Mouse (Mus musculus): ENCODE measurements at regions not wholly inside any gene's neighbourhood (a gene's known extent, or its start where the extent isn't known, plus 50 kb on each side); places are given as distances from the start of the nearest gene placed in this dataset.

DNA sequence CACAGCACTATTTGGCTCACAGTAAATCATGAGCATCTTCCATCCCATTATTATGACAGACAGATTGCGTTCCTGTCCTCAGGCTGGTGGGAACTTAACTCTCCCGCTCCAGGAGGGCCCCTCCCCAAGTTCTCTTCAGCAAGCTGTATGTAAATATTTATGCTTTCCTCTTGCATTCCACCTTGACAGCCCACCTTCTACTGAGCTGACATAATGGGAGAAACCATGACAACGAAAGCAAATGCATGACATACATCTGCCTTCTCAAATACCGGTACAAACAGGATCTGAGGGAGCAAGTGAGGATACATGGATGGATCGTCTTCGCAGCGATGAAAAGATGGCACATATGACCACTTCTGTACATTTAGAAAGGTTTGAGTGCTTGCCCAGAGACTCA is 125.4 kb upstream of the Nr4a3 start:
- H3K4me1 ChIP-seq (replicated peaks; ENCODE audit: control insufficient read depth, insufficient read depth, low read length): no peaks in the 10 kb centered on the region
- H3K27me3 ChIP-seq (ENCODE audit: control insufficient read depth, insufficient read depth, low read length): no peaks in the 10 kb centered on the region
- TF ChIP-seq CTCF (IDR thresholded peaks at IDR 0.05; ENCODE audit: borderline replicate concordance, control insufficient read depth, extremely low read depth, insufficient read depth, low read length, poor library complexity) (no peak), POLR2A (IDR thresholded peaks at IDR 0.05; ENCODE audit: control insufficient read depth, extremely low read depth, insufficient read depth, low read length, poor library complexity) (no peak)
- no peak overlapping the region for H3K27ac ChIP-seq (ENCODE audit: control insufficient read depth, insufficient read depth, low read length)
- WGBS: 94% methylated on average over 7 of the region's 7 CpGs
- no peaks in the 10 kb centered on the region for H3K36me3 ChIP-seq (ENCODE audit: control insufficient read depth, insufficient read depth, low read length)
- no peak for DNase-seq
- no peak overlapping the region for H3K4me3 ChIP-seq (ENCODE audit: control insufficient read depth, insufficient read depth, low read length)

DNA sequence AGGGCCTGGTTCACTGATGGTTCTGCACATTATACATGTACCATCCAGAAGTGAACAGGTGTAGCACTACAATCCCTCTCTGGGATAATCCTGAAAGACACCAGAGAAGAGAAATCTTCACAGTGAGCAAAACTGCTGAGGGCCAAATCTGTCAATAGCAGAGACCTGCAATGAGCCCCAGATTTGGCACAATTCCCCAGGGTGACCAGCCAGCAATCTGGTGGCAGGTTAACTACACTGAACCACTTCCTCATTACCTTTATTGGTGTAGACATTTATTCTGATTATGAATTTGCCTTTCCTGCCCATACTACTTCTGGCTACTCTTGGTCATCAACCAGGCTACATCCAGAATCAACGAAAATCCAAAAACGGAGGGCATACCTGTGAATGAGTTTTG is 113.5 kb upstream of the Nr4a3 start:
- no peak for DNase-seq
- Histone ChIP-seq H3K36me3 (ENCODE audit: control insufficient read depth, insufficient read depth, low read length) (no peaks in the 10 kb centered on the region), H3K27me3 (ENCODE audit: control insufficient read depth, insufficient read depth, low read length) (no peaks in the 10 kb centered on the region), H3K4me1 (replicated peaks; ENCODE audit: control insufficient read depth, insufficient read depth, low read length) (no peaks in the 10 kb centered on the region), H3K27ac (ENCODE audit: control insufficient read depth, insufficient read depth, low read length) (no peak overlapping the region), H3K4me3 (ENCODE audit: control insufficient read depth, insufficient read depth, low read length) (no peak overlapping the region)
- 95% methylated on average over 2 of the region's 2 CpGs for WGBS
- TF ChIP-seq POLR2A (IDR thresholded peaks at IDR 0.05; ENCODE audit: control insufficient read depth, extremely low read depth, insufficient read depth, low read length, poor library complexity) (no peak), CTCF (IDR thresholded peaks at IDR 0.05; ENCODE audit: borderline replicate concordance, control insufficient read depth, extremely low read depth, insufficient read depth, low read length, poor library complexity) (no peak)

DNA sequence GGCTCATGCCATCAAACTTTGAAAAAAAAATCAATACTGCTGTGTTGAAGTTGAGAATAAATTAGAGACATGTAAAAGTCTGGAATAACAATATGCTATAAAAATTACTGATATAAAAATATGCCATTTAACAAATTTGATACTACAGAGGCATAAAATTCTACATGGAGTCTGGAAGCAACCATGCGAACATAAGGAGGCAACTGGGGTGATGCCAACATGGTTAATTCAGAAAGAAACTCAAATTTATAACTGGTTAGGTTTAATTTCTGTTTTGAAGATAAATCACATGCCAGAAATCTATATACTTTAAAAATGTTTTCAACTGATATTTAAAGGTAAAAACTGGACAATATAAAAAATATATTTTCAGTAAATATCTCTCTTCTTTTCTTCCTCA is 111.4 kb upstream of the Nr4a3 start:
- 96% methylated on average over 1 of the region's 1 CpGs for WGBS
- no peaks in the 10 kb centered on the region for H3K27me3 ChIP-seq (ENCODE audit: control insufficient read depth, insufficient read depth, low read length)
- TF ChIP-seq POLR2A (IDR thresholded peaks at IDR 0.05; ENCODE audit: control insufficient read depth, extremely low read depth, insufficient read depth, low read length, poor library complexity) (no peak), CTCF (IDR thresholded peaks at IDR 0.05; ENCODE audit: borderline replicate concordance, control insufficient read depth, extremely low read depth, insufficient read depth, low read length, poor library complexity) (no peak)
- no peak overlapping the region for H3K27ac ChIP-seq (ENCODE audit: control insufficient read depth, insufficient read depth, low read length)
- H3K4me1 ChIP-seq (replicated peaks; ENCODE audit: control insufficient read depth, insufficient read depth, low read length): no peaks in the 10 kb centered on the region
- H3K36me3 ChIP-seq (ENCODE audit: control insufficient read depth, insufficient read depth, low read length): no peaks in the 10 kb centered on the region
- H3K4me3 ChIP-seq (ENCODE audit: control insufficient read depth, insufficient read depth, low read length): no peak overlapping the region
- no peak for DNase-seq

DNA sequence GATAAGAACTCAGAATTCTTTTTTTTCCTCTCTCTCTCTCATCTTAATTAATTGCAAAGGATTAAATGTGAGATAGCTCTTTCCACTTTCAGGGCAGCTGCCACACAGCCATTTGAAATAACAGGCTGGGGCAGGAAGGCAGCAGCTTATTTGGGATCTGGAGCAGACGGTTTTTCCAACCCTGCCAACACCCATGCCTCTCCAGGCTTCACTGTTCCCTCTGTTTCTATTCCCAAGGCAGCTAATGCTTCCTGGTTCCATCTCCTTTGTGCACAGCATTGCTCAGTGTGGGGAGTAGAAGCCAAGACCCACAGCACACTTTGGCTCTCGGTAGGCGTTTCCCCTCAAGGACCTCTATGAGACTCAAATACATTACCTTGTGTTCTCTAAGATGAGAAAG is 109.4 kb upstream of the Nr4a3 start:
- Histone ChIP-seq H3K27me3 (ENCODE audit: control insufficient read depth, insufficient read depth, low read length) (no peaks in the 10 kb centered on the region), H3K4me3 (ENCODE audit: control insufficient read depth, insufficient read depth, low read length) (no peak overlapping the region), H3K36me3 (ENCODE audit: control insufficient read depth, insufficient read depth, low read length) (no peaks in the 10 kb centered on the region), H3K27ac (ENCODE audit: control insufficient read depth, insufficient read depth, low read length) (no peak overlapping the region), H3K4me1 (replicated peaks; ENCODE audit: control insufficient read depth, insufficient read depth, low read length) (no peaks in the 10 kb centered on the region)
- WGBS: 98% methylated on average over 3 of the region's 3 CpGs
- DNase-seq: no peak
- TF ChIP-seq POLR2A (IDR thresholded peaks at IDR 0.05; ENCODE audit: control insufficient read depth, extremely low read depth, insufficient read depth, low read length, poor library complexity): no peak
- no peak for TF ChIP-seq CTCF (IDR thresholded peaks at IDR 0.05; ENCODE audit: borderline replicate concordance, control insufficient read depth, extremely low read depth, insufficient read depth, low read length, poor library complexity)

DNA sequence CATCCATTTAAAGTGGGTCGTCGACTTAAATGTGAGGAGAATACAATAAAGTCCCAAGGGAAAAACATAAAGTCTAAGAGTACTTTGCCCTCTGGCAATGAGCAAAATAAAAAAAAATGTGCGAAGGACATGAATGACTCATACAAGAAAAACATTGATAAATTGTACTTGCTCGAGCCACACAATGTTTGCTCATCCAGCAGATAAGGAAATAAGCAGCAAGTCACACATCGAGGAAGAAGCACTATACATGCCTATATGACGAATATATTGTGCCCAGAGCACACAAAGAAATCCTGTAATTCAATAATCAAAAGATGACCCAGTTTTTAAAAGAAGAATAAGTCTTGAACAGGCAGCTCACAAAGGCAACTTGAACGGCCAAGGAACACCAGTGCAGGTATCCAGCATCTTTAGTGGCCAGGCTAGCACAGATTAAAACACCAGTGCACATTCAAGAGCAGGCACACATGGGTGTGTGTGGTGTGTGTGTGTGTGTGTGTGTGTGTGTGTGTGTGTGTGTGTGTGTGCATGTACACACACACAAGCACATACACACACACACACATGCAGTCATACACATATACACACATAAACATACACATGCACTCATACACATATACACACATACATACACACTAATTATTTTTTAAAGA is 108.4 kb upstream of the Nr4a3 start:
- no peak for DNase-seq
- no peaks in the 10 kb centered on the region for H3K36me3 ChIP-seq (ENCODE audit: control insufficient read depth, insufficient read depth, low read length)
- TF ChIP-seq CTCF (IDR thresholded peaks at IDR 0.05; ENCODE audit: borderline replicate concordance, control insufficient read depth, extremely low read depth, insufficient read depth, low read length, poor library complexity) (no peak), POLR2A (IDR thresholded peaks at IDR 0.05; ENCODE audit: control insufficient read depth, extremely low read depth, insufficient read depth, low read length, poor library complexity) (no peak)
- no peaks in the 10 kb centered on the region for H3K4me1 ChIP-seq (replicated peaks; ENCODE audit: control insufficient read depth, insufficient read depth, low read length)
- H3K27ac ChIP-seq (ENCODE audit: control insufficient read depth, insufficient read depth, low read length): no peak overlapping the region
- H3K4me3 ChIP-seq (ENCODE audit: control insufficient read depth, insufficient read depth, low read length): no peak overlapping the region
- 94% methylated on average over 7 of the region's 7 CpGs for WGBS
- no peaks in the 10 kb centered on the region for H3K27me3 ChIP-seq (ENCODE audit: control insufficient read depth, insufficient read depth, low read length)

DNA sequence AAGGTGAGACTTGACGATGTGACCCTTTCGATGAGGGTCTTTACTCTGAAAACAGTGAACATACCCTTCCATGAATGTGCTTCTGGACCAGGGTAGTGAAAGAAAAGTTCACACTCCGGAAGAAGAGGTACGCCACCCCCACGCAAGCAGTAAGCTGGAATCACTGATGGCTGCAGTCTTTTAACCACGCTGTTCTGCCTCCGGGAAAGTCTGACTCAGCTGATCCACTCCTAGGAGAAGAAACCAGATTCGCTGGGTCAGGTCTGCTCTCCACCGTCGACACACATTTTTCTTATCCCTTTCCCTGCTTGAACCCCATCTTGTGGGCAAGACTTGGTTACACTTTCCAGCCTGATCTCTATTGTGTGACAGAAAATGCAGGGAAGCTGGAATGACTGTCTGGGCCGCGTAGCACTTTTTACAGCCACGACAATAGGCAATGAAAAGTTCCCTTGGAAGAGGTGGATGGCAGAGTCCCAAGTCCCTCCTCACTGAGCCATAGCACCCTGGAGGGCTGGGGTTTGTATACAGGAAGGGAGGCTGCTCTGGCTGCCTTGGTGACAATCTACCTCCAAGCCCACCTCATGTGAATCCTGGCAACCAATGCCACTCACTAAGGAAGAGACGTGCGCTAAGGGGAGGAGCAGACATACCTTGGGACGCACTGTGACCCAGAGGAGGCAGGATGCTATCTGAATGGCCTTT is 96.9 kb upstream of the Nr4a3 start:
- TF ChIP-seq POLR2A (IDR thresholded peaks at IDR 0.05; ENCODE audit: control insufficient read depth, extremely low read depth, insufficient read depth, low read length, poor library complexity): no peak
- no peak for TF ChIP-seq CTCF (IDR thresholded peaks at IDR 0.05; ENCODE audit: borderline replicate concordance, control insufficient read depth, extremely low read depth, insufficient read depth, low read length, poor library complexity)
- no peak for DNase-seq
- no peaks in the 10 kb centered on the region for H3K36me3 ChIP-seq (ENCODE audit: control insufficient read depth, insufficient read depth, low read length)
- 83% methylated on average over 16 of the region's 16 CpGs for WGBS
- H3K4me3 ChIP-seq (ENCODE audit: control insufficient read depth, insufficient read depth, low read length): no peak overlapping the region
- no peaks in the 10 kb centered on the region for H3K4me1 ChIP-seq (replicated peaks; ENCODE audit: control insufficient read depth, insufficient read depth, low read length)
- H3K27ac ChIP-seq (ENCODE audit: control insufficient read depth, insufficient read depth, low read length): no peak overlapping the region
- no peaks in the 10 kb centered on the region for H3K27me3 ChIP-seq (ENCODE audit: control insufficient read depth, insufficient read depth, low read length)
